Mouse (Mus musculus): ENCODE measurements around the gene Gm49336. TPM values are rescaled to one million over a fixed set of nuclear protein-coding genes. Genes with fewer than 3 reads are reported as not detected.

Gm49336 gene
- polyA plus RNA-seq, 1 experiment from 2014 or later, result 71.0 TPM

DNA sequence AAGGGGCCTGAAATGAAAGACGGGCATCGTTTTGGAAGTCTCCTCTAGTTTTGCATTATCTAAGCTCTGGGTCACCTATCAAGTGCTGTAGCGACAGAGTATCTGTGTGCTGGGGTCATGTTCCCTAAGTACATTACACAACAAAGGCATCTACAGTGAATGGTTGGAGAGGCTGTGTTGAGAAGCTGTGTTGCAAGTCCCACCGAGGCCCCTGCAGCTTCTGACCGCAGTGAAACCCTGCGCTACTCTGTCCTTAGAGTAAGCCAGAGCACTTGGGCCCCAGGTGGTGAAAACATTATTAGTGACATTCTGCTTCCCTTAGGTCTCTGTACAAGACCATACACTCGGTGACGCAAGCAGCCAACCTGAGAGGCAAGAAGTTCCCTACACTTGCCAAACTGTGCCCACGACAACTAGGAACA is 74.8 kb downstream of the Gm49336 start:
- peak overlapping the region; percentile 78 for H3K4me2 ChIP-seq (replicated peaks)
- peak overlapping the region; percentile 93 for H3K27ac ChIP-seq
- peaks cover 16% of the 10 kb centered on the region; the same call in 1 of the 2 replicates for H3K4me1 ChIP-seq (replicated peaks; ENCODE audit: control insufficient read depth, insufficient read depth, low read length)
- peak; percentile 29 for DNase-seq (ENCODE audit: low spot score)
- H3K27me3 ChIP-seq (ENCODE audit: control insufficient read depth, insufficient read depth, low read length), result peaks cover 5% of the 10 kb centered on the region; the same call in 1 of the 2 replicates
- peak; percentile 51; the same call in 1 of the 2 replicates for ATAC-seq (ENCODE audit: low FRiP score)
- 28% methylated on average over 9 of the region's 9 CpGs for WGBS
- no peaks in the 10 kb centered on the region for H3K9me3 ChIP-seq (ENCODE audit: control insufficient read depth, low read length)
- peak overlapping the region; percentile 74 for H3K4me3 ChIP-seq (replicated peaks; ENCODE audit: low read length)
- H3K36me3 ChIP-seq (replicated peaks; ENCODE audit: control insufficient read depth, insufficient read depth), result no peaks in the 10 kb centered on the region
- peak overlapping the region; percentile 91 for H3K9ac ChIP-seq

DNA sequence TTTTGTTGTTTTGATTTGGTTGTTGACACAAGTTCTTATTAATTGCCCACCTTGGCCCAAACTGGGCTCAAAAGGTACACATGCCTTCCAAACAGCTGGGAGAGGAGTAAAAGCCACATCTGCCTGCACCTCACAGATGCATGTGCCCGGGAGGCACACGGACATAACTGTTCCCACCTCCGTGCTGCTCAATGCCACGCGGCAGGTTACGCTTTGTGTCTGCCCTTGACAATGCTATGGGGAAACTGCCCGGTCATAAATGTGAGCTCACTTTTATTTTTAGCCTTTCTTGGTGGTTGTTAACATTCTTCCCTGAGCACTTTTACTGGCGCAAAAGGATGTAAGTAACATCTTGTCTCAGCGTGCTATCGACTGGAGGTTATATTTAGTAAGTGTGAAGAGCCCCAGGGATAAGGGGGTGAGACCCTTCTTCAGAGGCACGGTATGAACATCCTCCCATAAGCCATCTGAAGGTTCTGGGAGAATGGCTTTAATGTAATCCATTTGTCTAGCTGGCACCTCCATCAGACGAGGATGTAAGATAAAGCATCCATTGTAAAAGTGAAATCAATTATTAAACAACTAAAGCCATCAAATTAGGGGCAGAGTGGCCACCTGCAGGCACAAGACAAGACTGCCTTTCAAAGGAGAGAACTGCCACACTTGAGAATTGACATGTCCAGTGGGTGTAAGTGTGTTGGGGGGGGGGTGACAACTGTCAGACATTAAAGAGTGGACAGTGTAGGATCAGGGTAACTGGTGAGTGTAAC is 78.8 kb downstream of the Gm49336 start:
- H3K4me3 ChIP-seq (replicated peaks; ENCODE audit: low read length), result no peak overlapping the region
- H3K9ac ChIP-seq, result no peak overlapping the region
- WGBS, result 54% methylated on average over 12 of the region's 12 CpGs
- H3K27me3 ChIP-seq (ENCODE audit: control insufficient read depth, insufficient read depth, low read length), result peaks cover 5% of the 10 kb centered on the region; the same call in 1 of the 2 replicates
- no peaks in the 10 kb centered on the region for H3K9me3 ChIP-seq (ENCODE audit: control insufficient read depth, low read length)
- peaks cover 7% of the 10 kb centered on the region; the same call in 1 of the 2 replicates for H3K4me1 ChIP-seq (replicated peaks; ENCODE audit: control insufficient read depth, insufficient read depth, low read length)
- no peak for ATAC-seq (ENCODE audit: low FRiP score)
- no peak for DNase-seq (ENCODE audit: low spot score)
- no peak overlapping the region for H3K27ac ChIP-seq
- H3K36me3 ChIP-seq (replicated peaks; ENCODE audit: control insufficient read depth, insufficient read depth), result no peaks in the 10 kb centered on the region
- H3K4me2 ChIP-seq (replicated peaks), result no peak overlapping the region

DNA sequence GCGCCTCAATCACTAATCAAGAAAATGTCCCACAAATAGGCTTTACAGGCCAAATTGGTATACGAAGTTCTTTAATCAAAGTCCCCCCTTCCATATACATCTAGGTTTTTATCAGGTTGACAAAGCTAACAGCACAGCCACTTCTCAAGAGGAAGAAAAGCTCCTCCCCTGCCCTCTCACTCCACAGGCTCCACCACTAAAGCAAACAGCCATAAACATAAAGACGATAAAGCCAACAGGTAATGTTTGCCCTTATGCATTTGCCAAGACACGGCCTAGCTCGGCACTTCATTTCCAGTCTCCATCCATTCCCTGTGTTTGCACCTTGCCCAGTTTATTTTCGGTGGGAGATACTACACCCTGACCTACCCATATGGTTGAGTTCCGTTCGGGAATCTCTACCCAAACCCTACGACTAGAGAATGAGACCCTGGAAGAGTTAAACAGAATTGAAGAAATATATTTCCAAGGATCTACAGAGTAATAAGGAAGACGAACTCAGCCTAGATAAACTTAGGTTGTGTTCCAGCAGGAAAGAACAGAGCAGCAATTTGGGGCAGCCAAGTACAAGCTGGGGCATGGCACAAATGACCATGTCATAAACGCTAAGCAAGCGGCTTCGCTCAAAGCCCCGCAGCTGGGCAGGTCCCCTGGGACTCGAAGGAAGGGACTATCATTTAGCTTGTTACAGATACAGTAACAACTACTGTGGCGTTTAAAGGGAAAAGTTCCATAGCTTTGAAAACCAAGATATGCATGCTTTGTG is 80.3 kb downstream of the Gm49336 start:
- no peak overlapping the region for H3K9ac ChIP-seq
- no peaks in the 10 kb centered on the region for H3K36me3 ChIP-seq (replicated peaks; ENCODE audit: control insufficient read depth, insufficient read depth)
- H3K27ac ChIP-seq, result no peak overlapping the region
- no peaks in the 10 kb centered on the region for H3K9me3 ChIP-seq (ENCODE audit: control insufficient read depth, low read length)
- no peak overlapping the region for H3K4me3 ChIP-seq (replicated peaks; ENCODE audit: low read length)
- DNase-seq (ENCODE audit: low spot score), result no peak
- ATAC-seq (ENCODE audit: low FRiP score), result no peak
- peaks cover 4% of the 10 kb centered on the region; the same call in 1 of the 2 replicates for H3K27me3 ChIP-seq (ENCODE audit: control insufficient read depth, insufficient read depth, low read length)
- WGBS, result 86% methylated on average over 16 of the region's 16 CpGs
- peaks cover 7% of the 10 kb centered on the region; the same call in 1 of the 2 replicates for H3K4me1 ChIP-seq (replicated peaks; ENCODE audit: control insufficient read depth, insufficient read depth, low read length)
- H3K4me2 ChIP-seq (replicated peaks), result no peak overlapping the region

DNA sequence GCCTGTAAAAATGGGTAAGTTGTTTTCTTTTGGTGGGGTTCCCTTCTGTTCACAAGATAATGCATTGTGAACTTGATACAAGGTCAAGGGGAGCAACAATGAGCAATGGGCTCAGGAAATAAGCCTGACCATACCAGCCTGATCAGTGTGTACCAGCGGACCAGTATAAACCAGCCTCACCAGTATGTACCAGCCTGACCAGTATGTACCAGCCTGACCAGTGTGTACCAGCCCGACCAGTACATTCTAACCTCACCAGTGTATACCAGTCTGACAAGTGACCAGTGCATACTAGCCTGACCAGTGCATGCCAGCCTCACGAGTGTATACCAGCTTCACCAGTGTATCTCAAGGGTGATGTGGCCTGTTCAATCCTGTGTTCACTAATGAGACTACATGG is 87.9 kb downstream of the Gm49336 start:
- Histone ChIP-seq H3K9me3 (ENCODE audit: control insufficient read depth, low read length) (no peaks in the 10 kb centered on the region), H3K9ac (no peak overlapping the region), H3K4me2 (replicated peaks) (no peak overlapping the region), H3K4me1 (replicated peaks; ENCODE audit: control insufficient read depth, insufficient read depth, low read length) (no peaks in the 10 kb centered on the region), H3K27me3 (ENCODE audit: control insufficient read depth, insufficient read depth, low read length) (no peaks in the 10 kb centered on the region), H3K36me3 (replicated peaks; ENCODE audit: control insufficient read depth, insufficient read depth) (no peaks in the 10 kb centered on the region), H3K27ac (no peak overlapping the region), H3K4me3 (replicated peaks; ENCODE audit: low read length) (no peak overlapping the region)
- DNase-seq (ENCODE audit: low spot score) (no peak), ATAC-seq (ENCODE audit: low FRiP score) (no peak)
- 94% methylated on average over 3 of the region's 3 CpGs for WGBS

MicroRNAs within 50 kb of the gene (microRNA counts, 519-probe panel; counts per million panel counts)
- not detected for microRNA mmu-miR-719

Small RNA genes within 50 kb of the gene (microRNA-seq; reads per million reads assigned to microRNA genes)
- not detected for gene Mir719

Other genes starting within 250 kb of the Gm49336 start
- gene Atp8a2, start 54.3 kb downstream of the Gm49336 start, polyA plus RNA-seq (2014; fragmentation: Nextera tagmentation; extraction: Ambion mirVana), result 40.1 and 40.3 TPM in 2 replicates
- gene Nupl1, start 76 bp downstream of the Gm49336 start, polyA plus RNA-seq (2014; fragmentation: Nextera tagmentation; extraction: Ambion mirVana), result 0.21 TPM in 1 of 2 replicates, not detected in the other
- 66.9 and 70.5 TPM in 2 replicates for gene Mtmr6, start 13.7 kb upstream of the Gm49336 start, polyA plus RNA-seq (2014; fragmentation: Nextera tagmentation; extraction: Ambion mirVana)
- gene Amer2, start 121.8 kb upstream of the Gm49336 start, polyA plus RNA-seq (2014; fragmentation: Nextera tagmentation; extraction: Ambion mirVana), result 18.7 and 19.7 TPM in 2 replicates

Data from hindbrain, embryonic 14.5 days (tissue).